Mouse (Mus musculus) limb, embryonic 12.5 days (tissue): ENCODE measurements around the gene Sgms1. TPM values are rescaled to one million over a fixed set of nuclear protein-coding genes. Genes with fewer than 3 reads are reported as not detected.

Experiments
- ATAC-seq: fragments of 200-750 bp; cut with Nextera tagmentation; 2 replicates; pipeline ENCODE4 v1.8.0; 2017; ENCODE audit warnings: low read depth, moderate TSS enrichment; ENCODE audit not compliant: insufficient number of reproducible peaks, insufficient read depth, low FRiP score, low TSS enrichment
- H3K27ac ChIP-seq: fragments of 300-500 bp; sonication (generic); 2 replicates; pipeline ENCODE4 v1.5.1; 2016; ENCODE audit warnings: mild to moderate bottlenecking, moderate library complexity
- H3K27me3 ChIP-seq: fragments of 300-500 bp; sonication (generic); 2 replicates; pipeline ENCODE4 v1.6.1; 2016; ENCODE audit warnings: mild to moderate bottlenecking, moderate library complexity
- H3K36me3 ChIP-seq: fragments of 300-500 bp; sonication (generic); 2 replicates; pipeline ENCODE4 v1.6.1; 2016; ENCODE audit warnings: mild to moderate bottlenecking, moderate library complexity
- H3K4me1 ChIP-seq: fragments of 300-500 bp; sonication (generic); replicated peaks from 2 replicates; pipeline ENCODE4 v1.6.1; 2016
- H3K4me2 ChIP-seq: fragments of 300-500 bp; sonication (generic); 2 replicates; pipeline ENCODE4 v1.6.1; 2016; ENCODE audit warnings: mild to moderate bottlenecking, moderate library complexity
- H3K4me3 ChIP-seq: fragments of 300-500 bp; sonication (generic); replicated peaks from 2 replicates; pipeline ENCODE4 v1.5.1; 2016; ENCODE audit warnings: mild to moderate bottlenecking
- H3K9ac ChIP-seq: fragments of 300-500 bp; sonication (generic); replicated peaks from 2 replicates; pipeline ENCODE4 v1.6.1; 2016; ENCODE audit warnings: mild to moderate bottlenecking, moderate library complexity
- H3K9me3 ChIP-seq: fragments of 300-500 bp; sonication (generic); 2 replicates; pipeline ENCODE4 v1.6.1; 2016; ENCODE audit warnings: mild to moderate bottlenecking, moderate library complexity
- WGBS: fragments of 180-500 bp; shearing (Covaris S2); methylation state at CpG from one replicate; pipeline ENCODE4 v1.1.7; 2016; 5-methylcytosine and 5-hydroxymethylcytosine counted together
- polyA plus RNA-seq: library from polyadenylated mRNA; unstranded; fragments of >200 nt; fragmentation: Nextera tagmentation; extraction: Ambion mirVana; gene quantifications from 2 replicates; pipeline ENCODE4 v1.2.1, GENCODE M21; 2016

Sgms1 gene
- polyA plus RNA-seq, 1 experiment from 2014 or later = 21.6 TPM

DNA sequence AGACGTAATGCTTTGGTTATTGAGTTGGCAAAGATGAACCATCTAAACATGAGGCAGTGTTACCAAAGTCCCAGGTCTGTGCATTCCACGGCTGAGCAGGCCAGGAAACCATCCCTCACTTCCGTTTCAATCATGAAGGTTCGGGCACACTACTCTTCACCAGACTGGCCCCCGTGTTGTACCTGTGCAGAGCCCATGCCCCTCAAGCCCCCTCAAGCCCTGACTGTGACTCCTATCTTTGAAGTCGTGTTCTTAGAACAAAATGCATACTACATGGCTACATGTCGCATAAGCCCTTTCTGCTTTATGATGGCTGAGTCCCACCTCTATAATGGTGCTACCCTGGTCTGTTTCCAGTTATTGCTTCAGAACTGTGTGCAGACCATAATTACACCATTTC lies 217.5 kb downstream of the Sgms1 start:
- WGBS = 84% methylated on average over 7 of the region's 7 CpGs
- Histone ChIP-seq H3K4me3 (no peak overlapping the region), H3K4me1 (0 out of 2 replicates have a peak, but pooled peaks cover 9% of the 10 kb centered on the region), H3K27ac (no peak overlapping the region), H3K36me3 (no peaks in the 10 kb centered on the region), H3K9me3 (no peaks in the 10 kb centered on the region), H3K27me3 (no peaks in the 10 kb centered on the region), H3K4me2 (no peak overlapping the region), H3K9ac (no peak overlapping the region)
- ATAC-seq = no peak

DNA sequence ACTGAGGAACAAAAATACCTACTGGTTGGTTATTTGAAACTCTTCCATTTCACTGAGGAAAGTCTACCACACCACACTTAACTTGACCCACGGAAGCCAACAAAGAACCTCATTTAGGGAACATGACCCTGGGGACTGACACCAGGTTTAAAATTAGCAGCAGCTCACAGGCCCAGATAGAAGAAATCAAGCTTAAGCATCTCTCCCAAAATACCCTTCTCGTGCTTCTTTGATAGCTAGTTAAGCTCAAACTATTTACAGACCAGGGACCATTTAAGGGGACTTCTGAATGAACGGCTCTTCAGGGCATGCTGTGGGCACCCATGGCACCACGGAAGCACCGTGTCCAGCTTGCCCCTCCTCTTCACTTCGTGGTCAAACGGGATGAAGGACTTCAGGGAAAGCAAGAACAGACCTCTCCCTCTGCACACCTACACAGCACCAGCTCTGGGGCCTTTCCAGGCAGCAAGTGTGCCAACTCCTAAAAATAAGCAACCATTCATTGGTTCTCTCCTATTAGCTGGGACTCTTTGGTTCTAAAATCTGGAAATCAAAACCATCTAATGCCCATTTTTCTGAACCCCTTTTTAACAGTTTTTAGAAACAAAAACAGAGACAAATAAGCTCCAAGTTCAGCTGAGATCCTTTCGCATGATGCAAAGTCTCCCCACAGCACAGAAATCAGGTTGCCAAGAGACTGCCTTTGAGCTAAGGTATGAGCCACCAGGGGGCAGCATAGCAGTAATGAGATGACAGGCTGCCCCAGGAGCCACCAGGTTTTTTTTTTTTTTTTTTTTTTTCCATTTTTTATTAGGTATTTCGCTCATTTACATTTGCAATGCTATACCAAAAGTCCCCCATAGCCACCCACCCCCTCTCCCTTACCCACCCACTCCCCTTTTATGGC lies 219.6 kb downstream of the Sgms1 start:
- no peak overlapping the region for H3K4me2 ChIP-seq
- H3K27me3 ChIP-seq = no peaks in the 10 kb centered on the region
- H3K9ac ChIP-seq = no peak overlapping the region
- no peaks in the 10 kb centered on the region for H3K9me3 ChIP-seq
- H3K36me3 ChIP-seq = no peaks in the 10 kb centered on the region
- WGBS = 73% methylated on average over 8 of the region's 9 CpGs
- H3K4me1 ChIP-seq = 0 out of 2 replicates have a peak, but pooled peaks cover 9% of the 10 kb centered on the region
- no peak overlapping the region for H3K27ac ChIP-seq
- no peak overlapping the region for H3K4me3 ChIP-seq
- no peak for ATAC-seq

DNA sequence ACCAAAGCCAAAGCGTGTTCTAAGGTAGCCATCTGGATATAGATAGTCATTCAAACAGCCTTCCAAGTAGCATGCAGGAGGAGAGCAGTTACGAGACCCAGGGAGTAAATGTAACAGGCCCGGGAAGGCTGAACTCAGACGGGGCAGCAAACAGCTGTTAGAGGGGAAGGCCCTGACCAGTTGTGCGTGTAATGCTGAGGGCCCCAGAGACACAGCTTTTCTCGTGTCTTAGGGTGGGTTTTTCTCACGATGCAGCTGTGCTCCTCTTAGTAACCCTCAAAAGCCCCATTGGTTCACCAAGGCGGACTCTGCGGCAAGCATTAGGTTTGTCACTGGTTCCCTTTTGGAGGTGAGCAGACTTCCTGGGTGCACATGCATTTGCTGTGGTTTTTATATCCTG lies 221.5 kb downstream of the Sgms1 start:
- Histone ChIP-seq H3K4me1 (0 out of 2 replicates have a peak, but pooled peaks cover 9% of the 10 kb centered on the region), H3K4me2 (no peak overlapping the region), H3K4me3 (no peak overlapping the region), H3K9ac (no peak overlapping the region), H3K27ac (no peak overlapping the region), H3K36me3 (no peaks in the 10 kb centered on the region), H3K27me3 (no peaks in the 10 kb centered on the region), H3K9me3 (no peaks in the 10 kb centered on the region)
- WGBS = 85% methylated on average over 9 of the region's 9 CpGs
- no peak for ATAC-seq

DNA sequence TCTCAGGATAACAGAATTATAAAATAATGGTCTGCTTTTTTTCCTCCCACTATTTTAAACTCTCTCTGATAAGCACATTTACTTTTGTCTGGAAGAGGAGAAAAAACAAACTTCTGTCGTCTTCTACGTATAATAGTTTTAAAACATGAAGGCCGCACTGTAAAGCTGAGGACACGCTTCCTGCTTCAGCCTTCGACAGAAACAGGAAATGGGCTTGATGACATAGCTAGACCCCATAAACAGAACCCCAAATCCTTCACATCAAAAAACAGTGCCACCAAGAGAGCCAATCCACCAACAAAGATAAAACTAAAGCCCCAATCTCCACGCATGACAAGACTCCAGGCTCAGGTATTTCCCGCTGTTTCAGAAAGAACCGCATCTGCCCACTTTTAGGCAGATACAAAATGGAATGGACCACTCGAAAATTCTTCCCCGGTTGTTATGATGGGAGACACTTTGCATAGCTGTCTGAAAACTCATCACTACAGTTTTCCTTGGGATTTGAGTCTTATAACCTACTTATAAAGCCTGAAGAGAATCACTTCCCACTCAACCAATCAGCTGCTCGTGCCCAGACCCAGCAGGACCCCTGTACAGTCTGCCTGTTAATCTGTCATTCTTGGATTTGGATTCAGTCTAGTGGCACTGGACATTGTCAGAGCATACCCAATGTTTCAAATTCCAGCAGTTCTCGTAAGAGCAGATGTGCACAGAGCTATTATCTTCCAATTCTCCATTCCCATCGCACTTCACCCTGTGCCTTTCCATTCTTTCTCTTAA lies 222.5 kb downstream of the Sgms1 start:
- no peak overlapping the region for H3K4me3 ChIP-seq
- 87% methylated on average over 13 of the region's 13 CpGs for WGBS
- ATAC-seq = no peak
- no peaks in the 10 kb centered on the region for H3K9me3 ChIP-seq
- H3K36me3 ChIP-seq = no peaks in the 10 kb centered on the region
- no peaks in the 10 kb centered on the region for H3K27me3 ChIP-seq
- no peak overlapping the region for H3K4me2 ChIP-seq
- H3K27ac ChIP-seq = no peak overlapping the region
- H3K9ac ChIP-seq = no peak overlapping the region
- 0 out of 2 replicates have a peak, but pooled peaks cover 4% of the 10 kb centered on the region for H3K4me1 ChIP-seq

DNA sequence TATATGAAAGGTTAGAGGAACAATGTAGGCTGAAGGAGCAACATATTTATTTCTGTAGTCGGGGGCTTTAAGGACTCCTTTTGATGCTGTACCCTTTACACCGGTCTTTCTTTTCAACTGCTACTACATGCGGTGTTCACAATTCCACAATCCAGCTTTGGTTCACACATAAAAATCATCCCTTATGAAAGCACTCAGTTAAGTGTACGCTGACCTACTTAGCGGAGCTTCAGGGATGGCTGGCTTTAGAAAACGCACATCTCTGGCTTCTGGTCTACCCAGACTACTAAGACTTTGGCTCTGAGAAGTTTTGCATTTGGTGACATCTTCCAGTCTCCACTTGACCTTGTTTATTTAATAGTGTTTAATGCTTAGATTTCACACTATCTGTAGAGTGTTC lies 223.8 kb downstream of the Sgms1 start:
- H3K27ac ChIP-seq = no peak overlapping the region
- 0 out of 2 replicates have a peak, but pooled peaks cover 3% of the 10 kb centered on the region for H3K4me1 ChIP-seq
- H3K9me3 ChIP-seq = no peaks in the 10 kb centered on the region
- 92% methylated on average over 6 of the region's 6 CpGs for WGBS
- no peaks in the 10 kb centered on the region for H3K36me3 ChIP-seq
- ATAC-seq = no peak
- no peak overlapping the region for H3K4me2 ChIP-seq
- no peak overlapping the region for H3K4me3 ChIP-seq
- no peaks in the 10 kb centered on the region for H3K27me3 ChIP-seq
- no peak overlapping the region for H3K9ac ChIP-seq

DNA sequence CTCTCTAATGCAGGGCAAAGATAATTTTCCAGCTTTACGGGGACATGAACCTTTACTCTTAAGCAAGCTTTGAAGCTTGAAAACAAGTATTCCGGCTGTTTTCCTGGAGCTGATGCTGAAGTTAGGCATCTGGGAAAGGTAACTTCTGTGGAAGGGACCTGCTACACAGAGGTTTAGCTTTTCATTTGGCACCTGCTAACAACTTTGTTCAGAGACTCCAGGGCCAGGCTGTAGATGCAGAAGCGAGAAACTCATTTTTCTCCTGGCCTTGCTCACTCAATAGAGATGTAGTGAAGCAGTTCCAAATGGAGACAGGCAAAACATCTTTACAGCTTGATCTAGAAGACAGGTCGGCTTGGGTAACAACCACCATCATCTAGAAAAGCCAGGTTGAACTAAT lies 225.4 kb downstream of the Sgms1 start:
- H3K27me3 ChIP-seq = no peaks in the 10 kb centered on the region
- peaks cover 11% of the 10 kb centered on the region; the same call in 1 of the 2 replicates for H3K36me3 ChIP-seq
- no peak for ATAC-seq
- H3K9me3 ChIP-seq = no peaks in the 10 kb centered on the region
- H3K4me3 ChIP-seq = no peak overlapping the region
- no peak overlapping the region for H3K27ac ChIP-seq
- H3K4me2 ChIP-seq = no peak overlapping the region
- H3K4me1 ChIP-seq = no peaks in the 10 kb centered on the region
- H3K9ac ChIP-seq = no peak overlapping the region
- 90% methylated on average over 4 of the region's 4 CpGs for WGBS

DNA sequence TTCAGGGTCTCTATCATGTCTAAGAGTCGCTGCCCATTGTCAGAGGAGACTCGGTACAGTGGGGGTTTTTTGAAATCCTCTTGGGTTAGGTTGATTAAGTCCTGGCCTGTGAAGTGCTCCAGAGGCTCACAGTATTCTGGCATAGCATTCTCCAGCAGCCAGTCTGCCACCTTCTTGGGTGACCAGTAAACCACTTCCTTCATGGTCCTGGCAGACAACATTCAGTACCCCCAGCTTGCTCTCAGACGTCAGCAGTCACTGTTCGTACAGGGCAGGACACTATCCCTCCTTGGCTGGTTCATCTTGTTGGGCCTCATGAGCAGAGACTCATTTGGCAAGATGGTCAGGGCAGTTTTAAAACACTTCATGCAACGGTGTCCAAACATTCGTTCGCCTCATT lies 229.6 kb downstream of the Sgms1 start:
- Histone ChIP-seq H3K36me3 (peaks cover 19% of the 10 kb centered on the region), H3K9ac (no peak overlapping the region), H3K4me3 (no peak overlapping the region), H3K4me1 (peaks cover 6% of the 10 kb centered on the region), H3K9me3 (no peaks in the 10 kb centered on the region), H3K27me3 (no peaks in the 10 kb centered on the region), H3K27ac (no peak overlapping the region), H3K4me2 (no peak overlapping the region)
- whole genome bisulfite sequencing = 94% methylated on average over 7 of the region's 7 CpGs
- no peak for ATAC-seq

DNA sequence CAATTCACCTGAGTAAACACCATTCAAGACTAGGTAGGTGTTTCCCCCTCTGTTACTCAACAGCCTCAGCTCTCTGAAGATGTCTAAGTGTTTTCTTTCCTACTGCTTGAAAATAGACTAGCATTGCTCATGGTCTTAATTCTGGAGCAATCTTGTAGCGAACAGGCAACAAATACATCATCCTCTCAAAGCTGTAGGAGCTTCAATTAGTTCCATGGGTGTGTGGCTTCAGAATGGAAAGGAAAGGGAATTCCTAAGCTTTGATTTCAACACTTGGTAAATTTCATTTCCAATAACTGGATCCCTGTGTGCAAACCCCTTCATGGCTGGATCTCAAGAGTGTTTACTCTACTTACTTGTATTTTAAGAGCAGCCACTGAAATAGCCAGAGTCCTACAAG lies 230.3 kb downstream of the Sgms1 start:
- H3K27me3 ChIP-seq = no peaks in the 10 kb centered on the region
- H3K4me2 ChIP-seq = no peak overlapping the region
- ATAC-seq = no peak
- peaks cover 19% of the 10 kb centered on the region for H3K36me3 ChIP-seq
- WGBS = 93% methylated on average over 1 of the region's 1 CpGs
- H3K4me3 ChIP-seq = no peak overlapping the region
- H3K9me3 ChIP-seq = no peaks in the 10 kb centered on the region
- peaks cover 6% of the 10 kb centered on the region for H3K4me1 ChIP-seq
- no peak overlapping the region for H3K27ac ChIP-seq
- H3K9ac ChIP-seq = no peak overlapping the region

DNA sequence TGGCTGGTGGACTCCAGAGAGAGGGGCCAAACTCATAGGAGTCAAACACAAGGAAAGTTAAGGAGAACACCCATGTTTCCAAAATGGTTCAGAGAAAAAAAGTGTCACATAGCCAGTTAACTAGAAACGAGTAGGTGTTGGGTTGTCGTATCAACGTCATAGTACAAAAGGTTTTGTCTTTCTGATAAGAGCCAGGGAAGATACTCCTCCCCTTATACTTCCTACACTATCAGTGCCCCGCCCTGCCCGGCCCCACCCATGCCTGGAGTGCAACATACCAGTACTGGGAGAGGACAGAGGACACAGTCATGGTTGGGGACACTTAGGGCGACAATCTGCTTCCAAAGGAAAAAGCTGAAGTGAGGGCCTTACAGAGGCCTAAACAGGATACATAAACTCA lies 232.5 kb downstream of the Sgms1 start:
- Histone ChIP-seq H3K36me3 (peaks cover 19% of the 10 kb centered on the region), H3K4me2 (no peak overlapping the region), H3K4me1 (peaks cover 6% of the 10 kb centered on the region), H3K4me3 (no peak overlapping the region), H3K9ac (no peak overlapping the region), H3K9me3 (no peaks in the 10 kb centered on the region), H3K27ac (no peak overlapping the region), H3K27me3 (no peaks in the 10 kb centered on the region)
- ATAC-seq = no peak
- 89% methylated on average over 6 of the region's 6 CpGs for WGBS

DNA sequence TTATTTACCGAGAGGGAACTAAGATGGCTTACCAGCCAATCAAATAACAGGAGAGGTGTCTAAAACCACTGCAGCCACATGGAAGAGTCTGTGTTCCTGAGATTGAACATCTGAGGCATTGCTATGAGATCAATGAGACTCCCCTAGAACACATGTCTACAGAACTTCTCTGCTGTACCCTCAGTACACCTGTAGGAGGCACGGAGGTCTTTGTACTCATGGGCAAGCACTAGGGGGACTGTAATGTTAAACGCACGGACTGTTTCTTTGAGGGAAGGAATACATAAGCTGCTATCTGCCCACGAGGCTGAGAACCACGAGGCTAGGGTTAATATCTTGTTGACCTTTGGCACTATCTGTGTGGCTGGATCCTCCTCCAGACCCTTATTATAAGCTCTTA lies 237.0 kb downstream of the Sgms1 start:
- H3K4me2 ChIP-seq = no peak overlapping the region
- H3K27me3 ChIP-seq = no peaks in the 10 kb centered on the region
- 74% methylated on average over 6 of the region's 6 CpGs for WGBS
- H3K36me3 ChIP-seq = no peaks in the 10 kb centered on the region
- no peaks in the 10 kb centered on the region for H3K9me3 ChIP-seq
- no peak for ATAC-seq
- H3K9ac ChIP-seq = no peak overlapping the region
- no peak overlapping the region for H3K4me3 ChIP-seq
- H3K4me1 ChIP-seq = peaks cover 6% of the 10 kb centered on the region
- no peak overlapping the region for H3K27ac ChIP-seq

DNA sequence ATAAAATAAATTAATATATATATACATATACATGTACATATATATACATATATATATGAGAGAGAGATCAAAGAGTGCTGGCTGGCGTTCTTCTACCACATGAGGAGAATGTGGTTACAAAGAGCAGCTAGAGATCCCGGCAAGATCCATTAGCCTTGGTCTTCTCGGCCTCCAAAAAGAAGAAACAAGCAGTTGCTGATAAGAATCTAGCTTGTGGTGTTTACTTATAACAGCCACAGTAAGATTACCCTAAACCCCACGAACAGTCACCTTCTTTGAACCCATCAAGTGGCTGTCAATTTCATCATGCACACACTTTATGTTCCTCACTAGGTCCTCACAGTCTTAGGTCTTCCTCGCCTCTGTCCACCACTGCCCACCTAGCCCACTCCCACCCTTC lies 240.8 kb downstream of the Sgms1 start:
- H3K4me3 ChIP-seq = no peak overlapping the region
- no peak overlapping the region for H3K27ac ChIP-seq
- ATAC-seq = no peak
- H3K9me3 ChIP-seq = no peaks in the 10 kb centered on the region
- no peaks in the 10 kb centered on the region for H3K27me3 ChIP-seq
- no peaks in the 10 kb centered on the region for H3K36me3 ChIP-seq
- H3K9ac ChIP-seq = no peak overlapping the region
- no peak overlapping the region for H3K4me2 ChIP-seq
- H3K4me1 ChIP-seq = no peaks in the 10 kb centered on the region
- 77% methylated on average over 5 of the region's 5 CpGs for WGBS
